Mouse (Mus musculus) cortical plate, adult 2 months (tissue): ENCODE results near the gene Pam16. TPM values are rescaled to one million over a fixed set of nuclear protein-coding genes. Genes with fewer than 3 reads are reported as not detected.

Experiments used
- H3K27ac ChIP-seq: fragments of 200-500 bp; 2 replicates; pipeline ENCODE4 v1.5.1; 2012; ENCODE audit warnings: low read length, control low read depth, inconsistent platforms; ENCODE audit not compliant: insufficient read depth
- H3K4me1 ChIP-seq: fragments of 200-500 bp; 2 replicates; pipeline ENCODE4 v1.6.1; 2011; ENCODE audit warnings: low read length; ENCODE audit not compliant: control insufficient read depth, insufficient read depth
- H3K4me3 ChIP-seq: fragments of 200-500 bp; 2 replicates; pipeline ENCODE4 v1.5.1; 2011; ENCODE audit warnings: mild to moderate bottlenecking, low read length, control low read depth; ENCODE audit not compliant: insufficient read depth
- CTCF ChIP-seq: fragments of 200-500 bp; IDR thresholded peaks from 2 replicates; pipeline ENCODE4 v1.5.1; 2011; ENCODE audit warnings: mild to moderate bottlenecking, control low read depth, low read length; ENCODE audit not compliant: insufficient read depth; ENCODE audit errors: extremely low read depth
- POLR2A ChIP-seq: fragments of 200-500 bp; IDR thresholded peaks from 2 replicates; pipeline ENCODE4 v1.6.1; 2011; ENCODE audit warnings: mild to moderate bottlenecking, low read length, control low read depth; ENCODE audit not compliant: insufficient read depth; ENCODE audit errors: extremely low read depth
- polyA plus RNA-seq: library from polyadenylated mRNA; depleted of rRNA; stranded (reverse); fragments of >200 nt; gene quantifications from 2 replicates; pipeline ENCODE4 v1.2.3, GENCODE M21; 2012

The Pam16 gene
- polyA plus RNA-seq, 1 experiment: 101 TPM

DNA sequence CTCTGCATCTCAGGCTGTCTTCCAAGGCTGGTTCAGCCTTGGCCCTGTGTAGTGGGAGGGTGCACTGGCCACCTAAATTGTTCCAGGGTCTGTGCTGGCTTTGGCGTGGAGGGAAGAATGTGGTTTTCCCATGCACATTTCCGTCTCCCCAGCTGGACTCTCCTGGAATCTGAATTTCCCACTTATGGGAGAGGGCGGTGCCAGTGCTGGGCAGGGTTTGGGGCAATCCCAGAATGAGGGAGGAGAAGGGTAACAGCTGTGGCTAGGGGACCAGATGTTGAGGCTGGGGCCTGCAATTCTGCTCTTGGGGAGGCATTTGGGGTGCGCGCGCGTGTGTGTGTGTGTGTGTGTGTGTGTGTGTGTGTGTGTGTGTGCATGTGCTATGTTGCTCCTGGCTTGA, 27.5 kb downstream of the Pam16 start:
- no peak for TF ChIP-seq POLR2A
- no peak for TF ChIP-seq CTCF
- H3K4me1 ChIP-seq: peaks cover 3% of the 10 kb centered on the region; the same call in 1 of the 2 replicates
- H3K4me3 ChIP-seq: no peak overlapping the region
- no peak overlapping the region for H3K27ac ChIP-seq

GRCm38 (mm10) chr16:4596836-4597235, 28.0 kb downstream of the Pam16 start:
- no peak for TF ChIP-seq POLR2A
- no peak for TF ChIP-seq CTCF
- no peak overlapping the region for H3K4me3 ChIP-seq

GRCm38 (mm10) chr16:4596141-4596728, 28.6 kb downstream of the Pam16 start:
- TF ChIP-seq POLR2A (no peak), CTCF (no peak)
- peak overlapping the region; percentile 62; the same call in 1 of the 2 replicates for H3K4me3 ChIP-seq
- no peak overlapping the region for H3K27ac ChIP-seq
- peaks cover 3% of the 10 kb centered on the region; the same call in 1 of the 2 replicates for H3K4me1 ChIP-seq

More at GRCm38 (mm10) chr16:4596836-4597235, 28.0 kb downstream of the Pam16 start:
- Histone ChIP-seq H3K27ac (no peak overlapping the region), H3K4me1 (peaks cover 3% of the 10 kb centered on the region; the same call in 1 of the 2 replicates)

DNA sequence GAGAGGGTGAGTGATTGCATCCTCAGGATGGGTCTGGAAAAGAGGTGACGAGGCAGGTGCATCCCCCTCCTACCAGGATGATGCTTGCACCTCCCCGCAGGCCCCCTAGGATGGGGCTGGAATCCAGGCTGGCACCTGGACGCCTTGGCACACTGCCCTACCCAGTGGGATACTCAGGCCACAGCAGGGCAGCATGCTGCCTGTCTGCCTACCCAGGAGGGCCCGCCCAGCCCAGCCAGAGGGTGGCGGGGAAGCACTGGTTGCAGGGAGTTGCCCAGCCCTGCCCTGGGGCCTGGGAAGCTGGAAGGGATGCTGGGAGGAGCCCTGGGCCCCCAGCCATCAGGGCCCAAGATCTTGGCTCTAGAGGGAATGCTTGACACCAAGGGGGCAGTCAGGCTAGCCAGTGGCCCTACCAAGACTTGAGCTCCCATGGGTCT, 29.2 kb downstream of the Pam16 start:
- Histone ChIP-seq H3K27ac (no peak overlapping the region), H3K4me1 (peaks cover 3% of the 10 kb centered on the region; the same call in 1 of the 2 replicates)

GRCm38 (mm10) chr16:4594814-4595526, 29.8 kb downstream of the Pam16 start:
- TF ChIP-seq POLR2A: no peak
- no peak for TF ChIP-seq CTCF
- Histone ChIP-seq H3K27ac (no peak overlapping the region; the same call in 1 of the 2 replicates), H3K4me3 (peak overlapping the region; percentile 62), H3K4me1 (peaks cover 3% of the 10 kb centered on the region; the same call in 1 of the 2 replicates)

More for the DNA sequence above, 29.2 kb downstream of the Pam16 start:
- peak overlapping the region; percentile 62 for H3K4me3 ChIP-seq
- no peak for TF ChIP-seq POLR2A
- TF ChIP-seq CTCF: no peak

DNA sequence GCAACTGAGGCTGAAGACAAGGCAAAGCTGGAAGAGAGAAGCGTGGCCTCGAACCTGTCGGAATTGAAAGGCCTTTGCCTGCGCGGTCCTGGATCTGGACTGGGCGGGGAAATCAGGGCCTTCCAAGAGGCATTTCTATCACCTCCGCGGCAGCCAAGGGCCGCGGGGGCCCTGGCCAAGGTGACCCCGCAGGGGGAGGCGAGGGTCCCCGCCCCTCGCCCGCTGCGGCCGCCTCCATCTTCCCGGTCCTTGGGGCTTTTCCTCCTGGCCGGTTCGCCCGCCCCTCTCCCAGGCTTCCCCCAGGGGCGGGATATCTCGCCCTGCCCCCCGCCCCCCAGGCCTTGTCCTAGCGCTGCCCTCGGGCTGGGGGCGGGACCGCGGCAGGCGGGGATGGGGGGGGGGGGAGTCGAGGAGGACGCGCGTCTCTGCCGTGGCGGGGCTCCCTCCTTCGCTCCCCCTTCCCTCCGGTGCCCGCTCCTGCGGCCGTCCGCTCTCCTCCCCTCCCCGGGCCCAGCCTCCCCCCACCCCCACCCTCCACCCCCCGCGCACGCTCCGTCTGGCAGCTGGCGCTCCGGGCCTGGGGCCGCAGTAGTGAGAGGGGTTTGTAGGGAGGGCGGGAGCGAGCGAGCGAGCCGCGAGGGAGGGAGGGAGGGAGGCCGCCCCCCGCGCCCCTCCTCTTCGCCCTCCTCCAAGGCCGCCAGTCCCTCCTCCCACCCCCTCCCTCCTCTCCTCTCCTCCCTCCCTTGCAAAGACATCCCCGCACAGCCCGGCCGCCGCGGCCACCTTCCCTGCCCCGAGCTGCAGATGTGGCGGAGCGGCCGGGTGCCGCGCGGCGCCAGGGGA, 30.6 kb downstream of the Pam16 start, which contains the start of gene Glis2:
Gene Glis2, plus strand, starts transcription at position 743 of the 843 bp plus-strand sequence.
- Histone ChIP-seq H3K4me3 (peak within 1 kb of the TSS; percentile 62), H3K4me1 (peaks cover 3% of the 10 kb centered on the region; the same call in 1 of the 2 replicates)

GRCm38 (mm10) chr16:4592909-4593875, 31.6 kb downstream of the Pam16 start:
- TF ChIP-seq POLR2A (no peak), CTCF (peak; percentile 23; the same call in 1 of the 2 replicates)
- Histone ChIP-seq H3K4me3 (peak overlapping the region; percentile 62), H3K27ac (peak overlapping the region; percentile 74), H3K4me1 (peaks cover 3% of the 10 kb centered on the region; the same call in 1 of the 2 replicates)

More for the DNA sequence above, 30.6 kb downstream of the Pam16 start, which contains the start of gene Glis2:
- H3K27ac ChIP-seq: peak within 1 kb of the TSS; percentile 74
- no peak for TF ChIP-seq CTCF
- no peak for TF ChIP-seq POLR2A

- Histone ChIP-seq H3K4me3 (no peak overlapping the region), H3K4me1 (peaks cover 3% of the 10 kb centered on the region; the same call in 1 of the 2 replicates), H3K27ac (no peak overlapping the region)
- no peak for TF ChIP-seq CTCF
- no peak for TF ChIP-seq POLR2A
Measured at GRCm38 (mm10) chr16:4590236-4590635, 34.6 kb downstream of the Pam16 start.
